In genomic region chr3:96645018-96645649, GRCm38 (mm10) we compare ENCODE assay signal across 9 mouse cellular contexts. TPM values are rescaled to one million over a fixed set of nuclear protein-coding genes. Genes with fewer than 3 reads are reported as not detected.
A peak's percentile ranks its signal among the peaks of the same experiment; 100 is the strongest.
DNase-seq lines count a peak whose midpoint lies in the region; ATAC-seq and TF ChIP-seq lines count a peak whose summit lies in the region.
"Had no signal": no experiment of that assay in that cellular context is flagged by ENCODE, and none has a peak within 500 bp of the region (broad histone marks: within the 10 kb centered on the region; RNA-seq: fewer than 3 reads in every experiment).

Gene Itga10, plus strand, starts transcription at chr3:96645584.

- TF ChIP-seq EP300 in ES-Bruce4 (IDR thresholded peaks at IDR 0.05; ENCODE audit: insufficient read depth, low read depth, low read length): no peak

- peak; percentile 42 to 50 for DNase-seq in layer of hippocampus, postnatal 10 days (ENCODE audit: low spot score in 2 of 2)
- DNase-seq in layer of hippocampus, postnatal 14 days (ENCODE audit: low spot score in 2 of 2): no peak
- peak; percentile 18 to 25 for DNase-seq in gastrocnemius, adult 8-10 months (ENCODE audit: low spot score in 2 of 2)
- no peak for DNase-seq in frontal cortex, postnatal 25 days (ENCODE audit: low spot score in 2 of 2)

- H3K4me3 ChIP-seq in ES-Bruce4 (ENCODE audit: low read depth, low read length): no peak within 1 kb of the TSS
- no peak within 1 kb of the TSS for H3K4me3 ChIP-seq in bone marrow, adult 2 months (replicated peaks; ENCODE audit: control insufficient read depth, low read depth, low read length)
- no peak within 1 kb of the TSS for H3K4me3 ChIP-seq in kidney, embryonic 15.5 days (replicated peaks)
- H3K4me3 ChIP-seq: neural tube, embryonic 13.5 days had no signal

- H3K9me3 ChIP-seq in ES-Bruce4 (replicated peaks; ENCODE audit: control insufficient read depth, insufficient read depth, low read length, poor library complexity, severe bottlenecking): no peaks in the 10 kb centered on the region
- H3K9me3 ChIP-seq in kidney, embryonic 15.5 days (replicated peaks): no peaks in the 10 kb centered on the region
- H3K9me3 ChIP-seq: neural tube, embryonic 13.5 days had no signal

- no peaks in the 10 kb centered on the region for H3K27me3 ChIP-seq in ES-Bruce4 (ENCODE audit: control insufficient read depth, insufficient read depth, low read length, poor library complexity, severe bottlenecking)
- H3K27me3 ChIP-seq in kidney, embryonic 15.5 days: no peaks in the 10 kb centered on the region
- H3K27me3 ChIP-seq: neural tube, embryonic 13.5 days had no signal

- no peak within 1 kb of the TSS for H3K4me2 ChIP-seq in kidney, embryonic 15.5 days
- H3K4me2 ChIP-seq: neural tube, embryonic 13.5 days had no signal

- WGBS in bone marrow, adult 2 months: 76% methylated on average over 7 of the region's 7 CpGs
- 64% methylated on average over 7 of the region's 7 CpGs for WGBS in kidney, embryonic 15.5 days

- H3K9ac ChIP-seq in ES-Bruce4 (ENCODE audit: low read depth, poor library complexity, severe bottlenecking): no peak within 1 kb of the TSS
- no peak within 1 kb of the TSS for H3K9ac ChIP-seq in kidney, embryonic 15.5 days
- H3K9ac ChIP-seq: neural tube, embryonic 13.5 days had no signal

- no peaks in the 10 kb centered on the region for H3K4me1 ChIP-seq in ES-Bruce4 (ENCODE audit: control insufficient read depth, insufficient read depth, low read length)
- no peaks in the 10 kb centered on the region for H3K4me1 ChIP-seq in bone marrow, adult 2 months (ENCODE audit: control insufficient read depth, insufficient read depth, low read length)
- H3K4me1 ChIP-seq in kidney, embryonic 15.5 days: no peaks in the 10 kb centered on the region; the same call in 1 of the 2 replicates
- H3K4me1 ChIP-seq: neural tube, embryonic 13.5 days had no signal

- TF ChIP-seq CTCF in ES-Bruce4 (IDR thresholded peaks at IDR 0.05; ENCODE audit: low read depth, low read length): peak; percentile 59
- TF ChIP-seq CTCF in bone marrow, adult 2 months (IDR thresholded peaks at IDR 0.05; ENCODE audit: control insufficient read depth, insufficient read depth, low read length): peak; percentile 51; the same call in 1 of the 2 replicates

- H3K36me3 ChIP-seq in ES-Bruce4 (ENCODE audit: control insufficient read depth, insufficient read depth, low read length, poor library complexity, severe bottlenecking): peaks cover 5% of the 10 kb centered on the region; the same call in 1 of the 2 replicates
- peaks cover 40% of the 10 kb centered on the region for H3K36me3 ChIP-seq in kidney, embryonic 15.5 days

- TF ChIP-seq POLR2A in ES-Bruce4 (IDR thresholded peaks at IDR 0.05; ENCODE audit: insufficient read depth, low read length): no peak
- TF ChIP-seq POLR2A in bone marrow, adult 2 months (IDR thresholded peaks at IDR 0.05; ENCODE audit: borderline replicate concordance, control insufficient read depth, low read depth, low read length): no peak

- no peak within 1 kb of the TSS for H3K27ac ChIP-seq in ES-Bruce4 (ENCODE audit: insufficient read depth, low read length)
- H3K27ac ChIP-seq in bone marrow, adult 2 months (ENCODE audit: control insufficient read depth, insufficient read depth, low read depth, low read length, poor library complexity): no peak within 1 kb of the TSS
- no peak within 1 kb of the TSS for H3K27ac ChIP-seq in kidney, embryonic 15.5 days
- H3K27ac ChIP-seq: neural tube, embryonic 13.5 days had no signal

- peak; percentile 66; the same call in 1 of the 2 replicates for ATAC-seq in kidney, embryonic 15.5 days (replicated peaks; ENCODE audit: low FRiP score)
- peak; percentile 71; the same call in 1 of the 2 replicates for ATAC-seq in megakaryocyte progenitor cell, adult 5-6 weeks (replicated peaks; ENCODE audit: poor library complexity)

RNA-seq across cellular contexts. Expression of gene Itga10, which starts in this region (rescaled TPM):
- total RNA-seq in layer of hippocampus, postnatal 10 days (2021): 1 to 10 TPM; 1.4 to 1.8 TPM
- 1 to 10 TPM; 1.1 to 2.5 TPM for total RNA-seq in layer of hippocampus, postnatal 14 days (2021)
- 0.43 and 1.1 TPM in 2 replicates for polyA plus RNA-seq in ES-Bruce4 (2011; ENCODE audit: insufficient read depth, insufficient read length, low read depth, missing spikeins)
- 1.00 and 1.6 TPM in 2 replicates for polyA plus RNA-seq in bone marrow, adult 2 months (2011; ENCODE audit: insufficient read depth, insufficient read length, low replicate concordance, missing spikeins)
- under 1 TPM; 0.31 to 0.56 (median 0.40) TPM for total RNA-seq in gastrocnemius, adult 8-10 months (2022)
- 0.83 and 2.2 TPM in 2 replicates for polyA plus RNA-seq in kidney, embryonic 15.5 days (2015; fragmentation: Nextera tagmentation; extraction: Ambion mirVana)
- total RNA-seq in megakaryocyte progenitor cell, adult 5-6 weeks (2015): 0.79 and 1.2 TPM in 2 replicates
- total RNA-seq in megakaryocyte progenitor cell, adult 5-6 weeks (2017): 0.07 TPM in 1 of 2 replicates, not detected in the other

Comparison
In these comparisons a context has a peak if more than half of its experiments do, and no peak if none do; other contexts are left out.
1. DNase-seq: peak in layer of hippocampus, postnatal 10 days (2 of 2); none in layer of hippocampus, postnatal 14 days (0 of 2) and frontal cortex, postnatal 25 days (0 of 2).
2. Peak in DNase-seq in gastrocnemius, adult 8-10 months; RNA of the gene not detected or under 1 TPM.